Mouse (Mus musculus): ENCODE data around the gene Mapk8ip2. TPM values are rescaled to one million over a fixed set of nuclear protein-coding genes. Genes with fewer than 3 reads are reported as not detected.
"Not testable (repeated sequence)": the region's sequence is repeated elsewhere in the genome, so short reads cannot be mapped to it uniquely, and the experiment has no call there.

Gene Mapk8ip2
- polyA plus RNA-seq, 1 experiment from 2014 or later, result 27.4 TPM

- DNase-seq (ENCODE audit: low spot score) (no peak), ATAC-seq (replicated peaks; ENCODE audit: low FRiP score) (no peak)
- no peaks in the 10 kb centered on the region for H3K9me3 ChIP-seq (ENCODE audit: control insufficient read depth, low read length)
- H3K4me3 ChIP-seq (ENCODE audit: low read depth, low read length), result no peak overlapping the region
- H3K4me2 ChIP-seq (ENCODE audit: low read depth, low read length, severe bottlenecking), result no peak overlapping the region
- 92% methylated on average over 10 of the region's 10 CpGs for WGBS
- no peaks in the 10 kb centered on the region for H3K27me3 ChIP-seq (ENCODE audit: control insufficient read depth, insufficient read depth, low read length)
- H3K4me1 ChIP-seq (replicated peaks; ENCODE audit: control insufficient read depth, insufficient read depth, low read length), result peaks cover 8% of the 10 kb centered on the region; the same call in 1 of the 2 replicates
- no peaks in the 10 kb centered on the region; the same call in 1 of the 2 replicates for H3K36me3 ChIP-seq (ENCODE audit: control insufficient read depth, insufficient read depth, low read length)
- H3K27ac ChIP-seq (ENCODE audit: low read depth, low read length), result no peak overlapping the region
- no peak overlapping the region for H3K9ac ChIP-seq (ENCODE audit: low read length)
These were observed 27.0 kb upstream of the Mapk8ip2 start for GRCm38 (mm10) chr15:89426716-89427115.

- peak overlapping the region; percentile 79 for H3K9ac ChIP-seq (ENCODE audit: low read length)
- ATAC-seq (replicated peaks; ENCODE audit: low FRiP score) (no peak), DNase-seq (ENCODE audit: low spot score) (no peak)
- no peaks in the 10 kb centered on the region for H3K27me3 ChIP-seq (ENCODE audit: control insufficient read depth, insufficient read depth, low read length)
- peak overlapping the region; percentile 79 for H3K4me3 ChIP-seq (ENCODE audit: low read depth, low read length)
- H3K36me3 ChIP-seq (ENCODE audit: control insufficient read depth, insufficient read depth, low read length), result no peaks in the 10 kb centered on the region; the same call in 1 of the 2 replicates
- 80% methylated on average over 19 of the region's 19 CpGs for WGBS
- no peak overlapping the region for H3K27ac ChIP-seq (ENCODE audit: low read depth, low read length)
- peaks cover 8% of the 10 kb centered on the region; the same call in 1 of the 2 replicates for H3K4me1 ChIP-seq (replicated peaks; ENCODE audit: control insufficient read depth, insufficient read depth, low read length)
- no peaks in the 10 kb centered on the region for H3K9me3 ChIP-seq (ENCODE audit: control insufficient read depth, low read length)
- peak overlapping the region; percentile 93 for H3K4me2 ChIP-seq (ENCODE audit: low read depth, low read length, severe bottlenecking)
These were observed 25.4 kb upstream of the Mapk8ip2 start for GRCm38 (mm10) chr15:89428136-89428790.

- ATAC-seq (replicated peaks; ENCODE audit: low FRiP score), result peak; percentile 67
- DNase-seq (ENCODE audit: low spot score), result no peak
- Histone ChIP-seq H3K36me3 (ENCODE audit: control insufficient read depth, insufficient read depth, low read length) (no peaks in the 10 kb centered on the region; the same call in 1 of the 2 replicates), H3K4me1 (replicated peaks; ENCODE audit: control insufficient read depth, insufficient read depth, low read length) (peaks cover 8% of the 10 kb centered on the region; the same call in 1 of the 2 replicates), H3K27me3 (ENCODE audit: control insufficient read depth, insufficient read depth, low read length) (no peaks in the 10 kb centered on the region), H3K9ac (ENCODE audit: low read length) (peak overlapping the region; percentile 79), H3K27ac (ENCODE audit: low read depth, low read length) (no peak overlapping the region), H3K4me3 (ENCODE audit: low read depth, low read length) (peak overlapping the region; percentile 79), H3K9me3 (ENCODE audit: control insufficient read depth, low read length) (no peaks in the 10 kb centered on the region), H3K4me2 (ENCODE audit: low read depth, low read length, severe bottlenecking) (peak overlapping the region; percentile 93)
- WGBS, result 5% methylated on average over 20 of the region's 22 CpGs
These were observed 24.8 kb upstream of the Mapk8ip2 start for GRCm38 (mm10) chr15:89428821-89429351.

GRCm38 (mm10) chr15:89429352-89430221, 24.1 kb upstream of the Mapk8ip2 start, which contains the start of the genes C730034F03Rik, Gm44502 and Chkb:
C730034F03Rik (plus strand) TSS chr15:89429589.
Gm44502 (minus strand) TSS chr15:89429696.
Chkb (minus strand) TSS chr15:89429908.
- Histone ChIP-seq H3K27ac (ENCODE audit: low read depth, low read length) (peak within 1 kb of the TSS; percentile 93), H3K27me3 (ENCODE audit: control insufficient read depth, insufficient read depth, low read length) (no peaks in the 10 kb centered on the region), H3K9me3 (ENCODE audit: control insufficient read depth, low read length) (no peaks in the 10 kb centered on the region), H3K4me1 (replicated peaks; ENCODE audit: control insufficient read depth, insufficient read depth, low read length) (peaks cover 8% of the 10 kb centered on the region; the same call in 1 of the 2 replicates), H3K9ac (ENCODE audit: low read length) (peak within 1 kb of the TSS; percentile 79), H3K4me3 (ENCODE audit: low read depth, low read length) (peak within 1 kb of the TSS; percentile 79), H3K36me3 (ENCODE audit: control insufficient read depth, insufficient read depth, low read length) (no peaks in the 10 kb centered on the region; the same call in 1 of the 2 replicates), H3K4me2 (ENCODE audit: low read depth, low read length, severe bottlenecking) (peak within 1 kb of the TSS; percentile 93)
- DNase-seq (ENCODE audit: low spot score) (peak; percentile 95), ATAC-seq (replicated peaks; ENCODE audit: low FRiP score) (peak; percentile 93)
- WGBS, result under 1% methylated on average over 59 of the region's 70 CpGs

GRCm38 (mm10) chr15:89430341-89430740, 23.4 kb upstream of the Mapk8ip2 start:
- H3K36me3 ChIP-seq (ENCODE audit: control insufficient read depth, insufficient read depth, low read length), result no peaks in the 10 kb centered on the region; the same call in 1 of the 2 replicates
- H3K9me3 ChIP-seq (ENCODE audit: control insufficient read depth, low read length), result no peaks in the 10 kb centered on the region
- DNase-seq (ENCODE audit: low spot score) (no peak), ATAC-seq (replicated peaks; ENCODE audit: low FRiP score) (no peak)
- peak overlapping the region; percentile 93 for H3K4me2 ChIP-seq (ENCODE audit: low read depth, low read length, severe bottlenecking)
- WGBS, result 48% methylated on average over 6 of the region's 6 CpGs
- H3K4me1 ChIP-seq (replicated peaks; ENCODE audit: control insufficient read depth, insufficient read depth, low read length), result peaks cover 8% of the 10 kb centered on the region; the same call in 1 of the 2 replicates
- peak overlapping the region; percentile 79 for H3K4me3 ChIP-seq (ENCODE audit: low read depth, low read length)
- H3K27me3 ChIP-seq (ENCODE audit: control insufficient read depth, insufficient read depth, low read length), result no peaks in the 10 kb centered on the region
- peak overlapping the region; percentile 93 for H3K27ac ChIP-seq (ENCODE audit: low read depth, low read length)
- H3K9ac ChIP-seq (ENCODE audit: low read length), result peak overlapping the region; percentile 79

DNA sequence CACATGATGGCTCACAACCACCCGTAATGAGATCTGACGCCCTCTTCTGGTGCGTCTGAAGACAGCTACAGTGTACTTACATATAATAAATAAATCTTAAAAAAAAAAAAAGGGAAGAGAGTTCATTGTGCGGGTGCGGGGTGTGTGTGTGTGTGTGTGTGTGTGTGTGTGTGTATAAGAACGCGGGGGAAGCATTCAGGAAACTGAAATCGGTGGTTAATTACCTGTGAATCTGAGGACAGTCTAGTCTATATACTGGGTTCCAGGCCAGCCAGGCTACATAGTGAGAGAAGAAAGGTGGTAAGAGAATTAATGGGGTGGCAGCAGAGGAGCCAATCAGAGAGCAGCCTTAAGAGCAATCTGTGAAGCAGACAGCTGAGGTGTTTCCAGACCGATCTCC, 22.9 kb upstream of the Mapk8ip2 start:
- WGBS, result 87% methylated on average over 7 of the region's 9 CpGs
- not testable (repeated sequence) for DNase-seq (ENCODE audit: low spot score)

GRCm38 (mm10) chr15:89431271-89431670, 22.4 kb upstream of the Mapk8ip2 start:
- ATAC-seq (replicated peaks; ENCODE audit: low FRiP score), result no peak
- no peak overlapping the region for H3K9ac ChIP-seq (ENCODE audit: low read length)
- H3K27me3 ChIP-seq (ENCODE audit: control insufficient read depth, insufficient read depth, low read length), result no peaks in the 10 kb centered on the region
- H3K36me3 ChIP-seq (ENCODE audit: control insufficient read depth, insufficient read depth, low read length), result no peaks in the 10 kb centered on the region; the same call in 1 of the 2 replicates
- H3K27ac ChIP-seq (ENCODE audit: low read depth, low read length), result no peak overlapping the region
- DNase-seq (ENCODE audit: low spot score), result no peak
- H3K4me1 ChIP-seq (replicated peaks; ENCODE audit: control insufficient read depth, insufficient read depth, low read length), result peaks cover 8% of the 10 kb centered on the region; the same call in 1 of the 2 replicates
- H3K9me3 ChIP-seq (ENCODE audit: control insufficient read depth, low read length), result no peaks in the 10 kb centered on the region
- 84% methylated on average over 3 of the region's 3 CpGs for WGBS
- H3K4me3 ChIP-seq (ENCODE audit: low read depth, low read length), result no peak overlapping the region
- H3K4me2 ChIP-seq (ENCODE audit: low read depth, low read length, severe bottlenecking), result no peak overlapping the region

More for the DNA sequence above, 22.9 kb upstream of the Mapk8ip2 start:
- H3K9me3 ChIP-seq (ENCODE audit: control insufficient read depth, low read length); H3K27ac ChIP-seq (ENCODE audit: low read depth, low read length); H3K36me3 ChIP-seq (ENCODE audit: control insufficient read depth, insufficient read depth, low read length); H3K4me3 ChIP-seq (ENCODE audit: low read depth, low read length); H3K27me3 ChIP-seq (ENCODE audit: control insufficient read depth, insufficient read depth, low read length); H3K4me1 ChIP-seq (replicated peaks; ENCODE audit: control insufficient read depth, insufficient read depth, low read length); ATAC-seq (replicated peaks; ENCODE audit: low FRiP score); H3K4me2 ChIP-seq (ENCODE audit: low read depth, low read length, severe bottlenecking); H3K9ac ChIP-seq (ENCODE audit: low read length): not testable (repeated sequence)

- ATAC-seq (replicated peaks; ENCODE audit: low FRiP score) (no peak), DNase-seq (ENCODE audit: low spot score) (no peak)
- no peaks in the 10 kb centered on the region for H3K9me3 ChIP-seq (ENCODE audit: control insufficient read depth, low read length)
- no peak overlapping the region for H3K4me3 ChIP-seq (ENCODE audit: low read depth, low read length)
- peaks cover 8% of the 10 kb centered on the region; the same call in 1 of the 2 replicates for H3K4me1 ChIP-seq (replicated peaks; ENCODE audit: control insufficient read depth, insufficient read depth, low read length)
- no peak overlapping the region for H3K9ac ChIP-seq (ENCODE audit: low read length)
- H3K36me3 ChIP-seq (ENCODE audit: control insufficient read depth, insufficient read depth, low read length), result no peaks in the 10 kb centered on the region; the same call in 1 of the 2 replicates
- no peak overlapping the region for H3K27ac ChIP-seq (ENCODE audit: low read depth, low read length)
- WGBS, result 93% methylated on average over 6 of the region's 6 CpGs
- no peaks in the 10 kb centered on the region for H3K27me3 ChIP-seq (ENCODE audit: control insufficient read depth, insufficient read depth, low read length)
- H3K4me2 ChIP-seq (ENCODE audit: low read depth, low read length, severe bottlenecking), result no peak overlapping the region
These were observed 21.9 kb upstream of the Mapk8ip2 start for GRCm38 (mm10) chr15:89431806-89432205.
